Mouse (Mus musculus): ENCODE data around the gene Gga2. TPM values are rescaled to one million over a fixed set of nuclear protein-coding genes. Genes with fewer than 3 reads are reported as not detected.

Gene Gga2
- total and polyA plus RNA-seq, 3 experiments: 29.5 to 95.3 (median 30.1) TPM

DNA sequence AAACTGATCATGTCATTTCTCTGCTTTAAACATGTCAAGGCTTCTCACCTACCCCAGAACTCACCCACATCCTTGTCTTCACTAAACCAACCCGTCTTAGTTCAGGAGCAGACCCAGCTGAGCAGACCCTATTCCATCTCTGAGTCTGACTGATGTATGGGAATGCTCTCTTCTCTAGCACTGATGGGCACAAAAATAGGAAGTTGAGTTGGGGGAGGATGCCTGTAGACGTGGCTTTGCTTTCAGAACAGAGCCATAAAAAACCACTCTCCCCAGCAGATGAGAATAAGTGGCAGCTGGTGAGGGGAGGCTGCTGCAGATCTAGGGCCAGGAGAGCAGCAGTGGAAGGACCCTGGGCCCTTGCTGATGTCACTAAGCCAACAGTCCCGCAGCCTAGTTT lies 12.3 kb upstream of the Gga2 start:
- Histone ChIP-seq H3K27ac (ENCODE audit: control insufficient read depth, low read depth, low read length) (no peak overlapping the region), H3K9me3 (replicated peaks; ENCODE audit: insufficient read depth, low read length) (no peaks in the 10 kb centered on the region), H3K27me3 (ENCODE audit: control insufficient read depth in 1 of 2, insufficient read depth in 2 of 2, low read length in 2 of 2) (no peaks in the 10 kb centered on the region), H3K4me1 (ENCODE audit: control insufficient read depth in 1 of 2, insufficient read depth in 2 of 2, low read length in 2 of 2) (no peaks in the 10 kb centered on the region), H3K36me3 (ENCODE audit: control insufficient read depth in 1 of 2, insufficient read depth in 2 of 2, low read length in 2 of 2) (peaks cover 0 to 4% of the 10 kb centered on the region in 2 experiments; a peak in 1 of 4 replicates), H3K9ac (ENCODE audit: control insufficient read depth, low read depth, low read length, poor library complexity, severe bottlenecking) (no peak overlapping the region), H3K79me2 (ENCODE audit: control insufficient read depth, insufficient read depth, low read length, poor library complexity) (no peaks in the 10 kb centered on the region), H3K4me3 (ENCODE audit: control insufficient read depth in 1 of 2, insufficient read depth in 1 of 2, low read depth in 2 of 2, low read length in 2 of 2) (no peak overlapping the region)
- TF ChIP-seq MAZ (IDR thresholded peaks at IDR 0.05; ENCODE audit: low read depth, low read length) (no peak), CHD2 (IDR thresholded peaks at IDR 0.05; ENCODE audit: low read length) (no peak), UBTF (IDR thresholded peaks at IDR 0.05; ENCODE audit: borderline replicate concordance, insufficient read depth, low read depth, low read length) (no peak), JUND (IDR thresholded peaks at IDR 0.05; ENCODE audit: low read depth, low read length) (no peak), BHLHE40 (IDR thresholded peaks at IDR 0.05; ENCODE audit: borderline replicate concordance, low read depth, low read length) (no peak), TCF12 (IDR thresholded peaks at IDR 0.05; ENCODE audit: low read depth, low read length) (no peak), HCFC1 (IDR thresholded peaks at IDR 0.05; ENCODE audit: low read depth, low read length) (no peak), MYB (IDR thresholded peaks at IDR 0.05; ENCODE audit: low read depth, low read length) (no peak), MEF2A (IDR thresholded peaks at IDR 0.05; ENCODE audit: extremely low read depth, insufficient replicate concordance, low read depth, low read length, poor library complexity, severe bottlenecking) (no peak), MAX (IDR thresholded peaks at IDR 0.05; ENCODE audit: low read length) (no peak), ZNF384 (IDR thresholded peaks at IDR 0.05; ENCODE audit: low read depth, low read length) (no peak), USF1 (IDR thresholded peaks at IDR 0.05; ENCODE audit: low read depth, low read length) (no peak), SIN3A (IDR thresholded peaks at IDR 0.05; ENCODE audit: low read length) (no peak), SMC3 (IDR thresholded peaks at IDR 0.05; ENCODE audit: low read depth, low read length) (no peak), ETS1 (IDR thresholded peaks at IDR 0.05; ENCODE audit: low read depth, low read length) (no peak), GATA1 (IDR thresholded peaks at IDR 0.05; ENCODE audit: low read depth, low read length) (no peak), ZMIZ1 (IDR thresholded peaks at IDR 0.05; ENCODE audit: low read depth, low read length) (no peak), ZC3H11A (IDR thresholded peaks at IDR 0.05; ENCODE audit: low read depth, low read length) (no peak), RAD21 (IDR thresholded peaks at IDR 0.05; ENCODE audit: low read depth, low read length) (no peak)
- peak; percentile 37 for DNase-seq (ENCODE audit: low read depth, low spot score)

DNA sequence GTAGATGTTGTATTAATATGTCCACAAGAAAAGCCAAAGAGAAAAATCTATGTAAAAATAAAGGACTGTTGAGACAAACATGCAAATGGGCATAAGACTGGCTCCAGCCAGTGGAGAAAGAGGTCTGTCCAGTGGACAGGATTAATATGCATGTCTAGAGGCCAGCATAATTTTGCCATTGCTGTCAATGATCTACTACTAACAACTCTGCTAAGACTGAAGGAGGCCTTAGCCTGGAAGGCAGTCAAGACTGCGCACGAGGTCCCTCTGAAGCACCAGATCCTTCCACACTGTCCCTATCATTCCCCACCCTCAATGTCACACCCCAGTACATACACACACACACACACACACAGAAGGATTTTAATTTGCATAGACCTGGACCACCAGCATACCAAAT lies 1.1 kb upstream of the Gga2 start:
- H3K4me1 ChIP-seq (ENCODE audit: control insufficient read depth in 1 of 2, insufficient read depth in 2 of 2, low read length in 2 of 2): peaks cover 13 to 28% of the 10 kb centered on the region in 2 experiments
- no peak overlapping the region for H3K9ac ChIP-seq (ENCODE audit: control insufficient read depth, low read depth, low read length, poor library complexity, severe bottlenecking)
- DNase-seq (ENCODE audit: low read depth, low spot score): no peak
- peaks cover 19% of the 10 kb centered on the region for H3K79me2 ChIP-seq (ENCODE audit: control insufficient read depth, insufficient read depth, low read length, poor library complexity)
- H3K27ac ChIP-seq (ENCODE audit: control insufficient read depth, low read depth, low read length): no peak overlapping the region
- H3K9me3 ChIP-seq (replicated peaks; ENCODE audit: insufficient read depth, low read length): no peaks in the 10 kb centered on the region
- TF ChIP-seq USF1 (IDR thresholded peaks at IDR 0.05; ENCODE audit: low read depth, low read length) (no peak), MAZ (IDR thresholded peaks at IDR 0.05; ENCODE audit: low read depth, low read length) (no peak), BHLHE40 (IDR thresholded peaks at IDR 0.05; ENCODE audit: borderline replicate concordance, low read depth, low read length) (no peak), TBP (IDR thresholded peaks at IDR 0.05; ENCODE audit: low read depth, low read length) (no peak), ZC3H11A (IDR thresholded peaks at IDR 0.05; ENCODE audit: low read depth, low read length) (no peak), NRF1 (IDR thresholded peaks at IDR 0.05; ENCODE audit: insufficient read depth, low read depth, low read length, poor library complexity, severe bottlenecking) (no peak), CTCF (IDR thresholded peaks at IDR 0.05 in 2 of 3, conservative IDR thresholded peaks at IDR 0.05 in 1 of 3; ENCODE audit: control insufficient read depth in 1 of 3, insufficient read depth in 1 of 3, low read depth in 2 of 3, low read length in 3 of 3, poor library complexity in 1 of 3, severe bottlenecking in 1 of 3) (no peak), MEF2A (IDR thresholded peaks at IDR 0.05; ENCODE audit: extremely low read depth, insufficient replicate concordance, low read depth, low read length, poor library complexity, severe bottlenecking) (no peak), TCF12 (IDR thresholded peaks at IDR 0.05; ENCODE audit: low read depth, low read length) (no peak), SMC3 (IDR thresholded peaks at IDR 0.05; ENCODE audit: low read depth, low read length) (no peak), USF2 (IDR thresholded peaks at IDR 0.05; ENCODE audit: borderline replicate concordance in 1 of 2, insufficient read depth in 1 of 2, low read depth in 1 of 2, low read length in 2 of 2) (no peak), MAX (IDR thresholded peaks at IDR 0.05; ENCODE audit: low read length) (no peak), MAFK (IDR thresholded peaks at IDR 0.05; ENCODE audit: borderline replicate concordance, low read depth, low read length) (no peak), MYB (IDR thresholded peaks at IDR 0.05; ENCODE audit: low read depth, low read length) (no peak), JUND (IDR thresholded peaks at IDR 0.05; ENCODE audit: low read depth, low read length) (no peak), GABPA (IDR thresholded peaks at IDR 0.05; ENCODE audit: low read depth, low read length) (no peak), UBTF (IDR thresholded peaks at IDR 0.05; ENCODE audit: borderline replicate concordance, insufficient read depth, low read depth, low read length) (no peak), RAD21 (IDR thresholded peaks at IDR 0.05; ENCODE audit: low read depth, low read length) (no peak)
- H3K4me3 ChIP-seq (ENCODE audit: control insufficient read depth in 1 of 2, insufficient read depth in 1 of 2, low read depth in 2 of 2, low read length in 2 of 2): no peak overlapping the region
- H3K36me3 ChIP-seq (ENCODE audit: control insufficient read depth in 1 of 2, insufficient read depth in 2 of 2, low read length in 2 of 2): peaks cover 0 to 33% of the 10 kb centered on the region in 2 experiments; a peak in 2 of 4 replicates
- H3K27me3 ChIP-seq (ENCODE audit: control insufficient read depth in 1 of 2, insufficient read depth in 2 of 2, low read length in 2 of 2): no peaks in the 10 kb centered on the region

All from MEL (cell line).